Mouse (Mus musculus): ENCODE measurements at regions not wholly inside any gene's neighbourhood (a gene's known extent, or its start where the extent isn't known, plus 50 kb on each side); places are given as distances from the start of the nearest gene placed in this dataset.

DNA sequence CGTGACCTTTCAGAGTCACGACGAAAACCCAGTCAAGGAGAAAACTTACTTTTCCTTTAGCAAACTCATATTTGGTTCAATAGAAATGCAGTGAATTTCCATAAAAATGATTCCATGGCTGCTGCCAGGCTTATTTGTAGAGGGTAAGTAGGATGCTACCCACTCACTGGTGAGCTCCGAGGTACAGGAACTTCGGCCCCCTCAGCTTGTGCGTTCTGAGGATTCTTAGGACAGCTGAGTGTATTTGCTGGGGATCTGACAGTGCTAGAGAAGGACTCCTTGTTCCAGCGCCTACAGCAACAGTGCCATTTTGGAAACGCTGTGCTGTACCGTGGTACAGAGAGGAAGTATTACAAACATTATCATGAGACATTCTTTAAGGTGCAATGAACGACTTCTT lies 210.4 kb downstream of the Enc1 start:
- TF ChIP-seq CTCF (IDR thresholded peaks at IDR 0.05; ENCODE audit: control insufficient read depth, insufficient read depth, insufficient read length) (no peak), USF1 (IDR thresholded peaks at IDR 0.05; ENCODE audit: low read depth) (no peak), MYOD1 (IDR thresholded peaks at IDR 0.05; ENCODE audit: control insufficient read depth, insufficient read length, low read depth) (no peak), CEBPB (IDR thresholded peaks at IDR 0.05; ENCODE audit: low read depth) (no peak), MAX (IDR thresholded peaks at IDR 0.05) (no peak), MYOG (IDR thresholded peaks at IDR 0.05; ENCODE audit: control insufficient read depth, extremely low read depth, insufficient read length) (no peak), FOSL1 (IDR thresholded peaks at IDR 0.05; ENCODE audit: insufficient read depth, low read length, poor library complexity, severe bottlenecking) (no peak)

All from C2C12 (cell line).